Mouse (Mus musculus) 416B (cell line): Measurements from ENCODE around the gene Kri1.
A peak's percentile ranks its signal among the peaks of the same experiment; 100 is the strongest.
"Not testable (repeated sequence)": the region's sequence is repeated elsewhere in the genome, so short reads cannot be mapped to it uniquely, and the experiment has no call there.

Experiments used
- DNase-seq: peaks from one replicate; pipeline ENCODE4 v3.0.0; 2011; ENCODE audit warnings: low read depth

Kri1 gene

DNA sequence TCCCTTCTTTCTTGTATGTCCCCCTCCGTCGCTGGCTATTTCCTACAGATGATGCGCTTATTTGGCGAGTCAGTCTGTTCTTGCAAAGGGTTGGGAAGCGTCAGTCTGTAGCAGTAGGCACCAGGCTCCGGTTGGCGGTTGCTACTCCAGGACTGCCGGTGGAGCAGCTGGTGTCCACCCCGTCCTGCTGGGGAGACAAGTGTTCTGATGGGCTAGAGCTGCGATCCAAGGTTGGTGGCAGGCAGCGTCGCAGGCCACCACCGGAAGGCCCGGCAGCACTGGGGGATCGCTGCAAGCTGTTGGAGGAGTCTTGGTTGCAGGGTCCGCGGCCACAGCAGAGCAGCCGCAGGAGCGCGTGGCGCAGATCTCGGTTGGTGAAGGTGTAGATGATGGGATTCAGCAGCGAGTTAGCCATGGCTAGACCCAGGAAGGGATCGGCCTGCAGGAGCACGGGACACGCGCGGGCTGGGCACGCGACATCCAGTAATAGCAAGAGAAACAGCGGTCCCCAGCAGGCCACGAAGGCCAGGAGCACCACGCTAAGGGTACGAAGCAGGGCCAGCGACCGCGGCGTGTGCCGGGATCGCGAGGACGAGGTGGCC, 43.8 kb downstream of the Kri1 start:
- DNase-seq: no peak

DNA sequence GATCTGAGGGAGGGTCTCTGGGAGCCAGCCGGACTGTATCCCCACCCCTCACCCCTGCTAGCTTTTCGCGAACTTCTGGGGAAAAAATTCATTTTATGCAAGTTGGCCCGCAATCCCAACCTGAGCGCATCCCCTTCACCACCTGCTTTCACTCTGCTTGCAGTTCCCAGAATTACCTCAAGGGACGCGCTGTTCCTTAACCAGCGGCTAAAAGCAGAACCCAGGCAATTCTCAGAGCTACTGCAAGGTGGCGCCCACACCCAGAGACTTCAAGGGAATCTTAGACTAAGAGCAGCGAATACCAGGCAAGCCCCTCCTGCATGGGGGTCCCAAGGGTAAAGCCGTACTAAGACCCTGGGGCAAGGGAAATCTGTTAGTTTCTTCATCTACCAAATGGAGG, 46.4 kb downstream of the Kri1 start:
- peak; percentile 93 for DNase-seq

DNA sequence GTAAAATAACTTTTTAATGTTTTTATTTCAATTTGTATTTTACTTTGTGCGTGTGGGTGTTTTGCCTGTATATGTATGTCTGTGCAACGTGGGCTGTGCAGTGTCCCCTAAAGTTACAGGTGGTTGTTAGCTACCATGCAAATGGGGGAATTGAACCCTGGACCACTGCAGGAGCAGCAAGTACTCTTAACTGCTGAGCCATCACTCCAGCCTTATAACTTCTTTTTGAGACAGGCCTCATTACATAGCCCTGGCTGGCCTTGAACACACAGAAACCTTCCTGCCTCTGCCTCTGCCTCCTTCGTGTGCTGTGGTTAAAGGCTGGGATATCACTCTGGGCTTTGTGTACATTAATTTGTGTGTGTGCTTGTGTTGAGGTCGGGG, 48.3 kb downstream of the Kri1 start:
- DNase-seq: peak; percentile 53

DNA sequence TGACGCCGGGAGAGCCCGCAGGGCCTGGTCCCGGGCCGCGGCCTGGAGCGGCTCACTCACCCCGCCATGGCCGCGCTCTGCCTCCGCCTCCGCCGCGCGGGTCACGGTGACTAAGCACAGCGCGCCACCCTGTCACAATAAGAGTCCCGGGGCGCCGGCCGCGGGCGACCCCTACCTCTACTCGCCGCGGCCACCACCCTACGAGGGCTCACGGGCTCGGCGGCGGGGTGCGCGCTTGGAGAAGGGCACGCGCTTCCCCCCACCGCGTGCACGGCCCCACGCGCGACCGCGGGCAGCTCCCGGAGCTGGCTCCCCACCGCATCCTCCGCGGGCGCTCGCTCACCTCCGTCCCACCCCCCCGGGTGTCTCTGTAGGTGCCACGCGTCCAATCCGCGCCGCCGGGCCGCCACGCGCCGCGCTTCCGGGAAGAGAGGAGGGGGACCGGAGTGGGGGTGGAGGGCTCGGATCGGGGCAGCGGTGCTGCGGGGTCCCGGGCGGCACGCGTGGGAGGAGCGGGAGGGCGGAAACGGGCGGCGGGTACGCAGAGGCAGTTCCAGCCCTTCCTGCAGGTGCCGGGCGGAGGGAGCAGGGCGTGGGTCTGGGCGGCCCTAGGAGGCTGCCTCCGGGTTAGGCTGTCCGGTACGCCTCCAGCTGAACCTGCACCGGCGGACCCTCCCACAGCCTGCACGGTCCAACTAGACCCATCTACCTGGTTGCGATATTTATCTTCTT, 48.9 kb downstream of the Kri1 start, which contains the start of gene Keap1:
Gene Keap1, minus strand, starts transcription at position 629 of the 732 bp plus-strand sequence.
- DNase-seq: peak; percentile 64

DNA sequence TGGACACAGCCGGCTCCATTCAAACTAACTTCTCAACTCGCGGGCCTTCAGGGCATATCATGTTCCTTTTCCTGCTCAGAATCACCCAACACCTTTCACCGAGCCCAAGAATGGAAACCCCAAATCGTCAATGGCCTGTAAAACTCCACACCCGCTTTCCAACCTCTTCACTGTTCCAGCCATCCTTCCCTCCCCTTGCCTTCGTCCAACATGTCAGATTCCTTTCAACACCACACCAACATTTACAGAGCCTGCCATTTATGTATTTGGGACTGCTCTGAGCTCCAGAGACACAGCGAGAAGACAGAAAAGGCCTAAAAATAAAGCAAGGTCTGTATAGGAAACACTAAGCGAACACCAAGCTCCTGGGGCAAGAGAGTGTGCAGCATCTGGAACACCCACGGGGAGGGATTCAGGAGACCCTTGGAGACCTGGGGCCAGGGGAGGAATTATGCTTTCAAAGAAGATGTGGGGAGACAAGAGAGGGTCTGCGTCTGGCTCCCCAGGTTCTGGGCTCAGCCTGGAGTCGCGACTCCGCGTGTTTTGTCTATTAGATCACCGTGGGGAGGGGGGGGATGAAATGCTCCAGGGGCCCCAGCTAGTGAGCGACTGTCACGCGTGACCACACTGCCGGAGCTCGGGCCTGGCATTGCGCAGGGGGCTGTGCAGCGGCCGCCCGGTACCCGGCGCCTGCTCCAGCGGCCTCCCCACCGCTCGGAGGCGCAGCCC, 49.6 kb downstream of the Kri1 start:
- DNase-seq: peak; percentile 52

DNA sequence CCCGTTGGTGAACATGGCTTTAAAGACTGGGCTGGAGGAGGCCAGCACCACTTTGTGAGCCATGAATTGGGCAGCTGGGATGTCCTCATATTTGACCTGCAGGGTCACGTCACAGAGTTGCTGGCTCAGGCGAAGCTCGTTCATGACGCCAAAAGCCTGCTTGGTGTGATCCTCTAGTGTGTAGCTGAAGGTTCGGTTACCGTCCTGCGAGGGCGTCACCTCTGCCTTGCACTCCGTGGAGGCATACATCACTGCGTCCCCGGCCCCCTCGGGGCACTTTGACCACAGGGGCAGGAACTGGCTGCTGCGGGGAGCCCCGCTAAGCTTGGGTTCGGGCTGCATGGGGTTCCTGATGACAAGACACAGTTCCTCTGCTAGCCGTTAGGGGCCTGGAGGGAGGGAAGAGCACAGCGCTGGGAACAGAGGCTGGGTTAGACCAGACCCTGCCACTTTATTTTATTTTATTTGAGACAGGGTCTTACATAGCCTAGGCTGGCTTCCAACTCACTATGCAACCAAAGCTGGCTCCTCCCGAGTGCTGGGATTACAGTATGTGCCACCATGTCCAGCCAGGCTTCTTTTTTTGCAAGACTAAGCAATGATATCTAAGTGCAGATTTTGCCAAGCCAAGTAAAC, 50.3 kb downstream of the Kri1 start:
- peak; percentile 70 for DNase-seq

DNA sequence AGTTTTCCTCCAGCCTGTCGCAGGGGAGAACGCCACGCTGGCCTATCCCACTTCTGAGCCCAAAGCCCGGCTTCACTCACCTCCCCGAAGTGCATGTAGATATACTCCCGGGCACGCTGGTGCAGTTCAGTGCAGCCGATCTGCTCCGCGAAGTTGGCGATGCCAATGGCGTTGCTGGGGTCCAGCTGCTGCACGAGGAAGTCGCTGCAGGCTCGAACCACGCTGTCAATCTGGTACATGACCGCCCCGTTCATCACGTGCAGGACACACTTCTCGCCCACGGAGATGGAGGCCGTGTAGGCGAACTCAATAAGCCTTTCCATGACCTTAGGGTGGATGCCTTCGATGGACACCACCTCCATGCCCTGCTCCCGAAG, 50.8 kb downstream of the Kri1 start:
- no peak for DNase-seq

DNA sequence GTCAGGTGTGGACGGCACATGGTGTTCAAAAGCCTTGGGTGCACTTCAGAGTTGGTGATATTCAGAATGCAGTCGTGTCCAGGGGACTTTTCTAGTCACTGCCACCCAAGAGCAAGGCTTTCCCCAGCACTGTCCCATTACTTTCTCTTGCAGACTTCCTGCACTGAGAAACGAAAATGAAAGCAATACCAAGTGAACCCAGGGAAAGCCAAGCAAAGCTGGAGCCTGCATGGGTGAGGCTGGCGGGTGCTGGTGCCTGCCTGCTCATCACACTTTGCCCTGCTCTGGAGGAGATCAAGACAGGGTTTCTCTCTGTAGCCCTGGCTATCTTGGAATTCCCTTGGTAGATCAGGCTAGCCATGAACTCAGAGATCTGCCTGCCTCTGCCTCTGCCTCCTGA, 52.4 kb downstream of the Kri1 start:
- peak; percentile 43 for DNase-seq

DNA sequence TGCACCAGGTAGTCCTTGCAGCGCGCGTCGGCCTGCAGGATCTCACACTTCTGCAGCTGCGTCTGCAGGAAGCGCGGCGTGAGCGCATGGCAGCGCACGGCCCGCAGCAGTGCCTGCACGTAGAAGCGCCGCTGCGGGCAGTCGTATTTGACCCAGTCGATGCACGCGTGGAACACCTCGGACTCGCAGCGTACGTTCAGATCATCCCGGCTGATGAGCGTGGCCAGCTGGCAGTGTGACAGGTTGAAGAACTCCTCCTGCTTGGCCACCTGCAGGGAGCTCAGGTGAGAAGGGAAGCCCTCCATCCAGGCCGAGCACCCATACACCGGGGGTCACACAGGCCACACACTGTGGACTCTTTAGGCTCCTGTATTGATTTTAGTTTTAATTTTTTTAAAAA, 54.0 kb downstream of the Kri1 start:
- DNase-seq: no peak

DNA sequence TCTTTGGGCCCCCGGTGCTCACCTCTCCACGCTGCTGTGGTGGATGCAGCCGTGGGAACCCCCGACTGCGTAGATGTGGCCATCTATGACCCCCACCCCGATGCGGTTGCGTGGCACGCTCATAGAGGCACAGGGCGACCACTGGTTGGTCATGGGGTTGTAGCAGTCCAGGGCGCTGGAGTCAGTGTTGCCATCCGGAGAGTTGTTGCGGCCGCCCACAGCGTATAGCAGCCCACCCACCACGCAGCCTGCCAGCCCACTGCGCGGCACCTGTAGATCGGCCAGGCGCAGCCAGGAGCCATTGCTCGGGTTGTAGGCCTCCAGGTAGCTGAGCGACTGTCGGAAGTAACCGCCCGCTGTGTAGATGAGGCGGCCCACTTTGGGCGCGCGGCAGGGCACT, 54.4 kb downstream of the Kri1 start:
- DNase-seq: no peak

DNA sequence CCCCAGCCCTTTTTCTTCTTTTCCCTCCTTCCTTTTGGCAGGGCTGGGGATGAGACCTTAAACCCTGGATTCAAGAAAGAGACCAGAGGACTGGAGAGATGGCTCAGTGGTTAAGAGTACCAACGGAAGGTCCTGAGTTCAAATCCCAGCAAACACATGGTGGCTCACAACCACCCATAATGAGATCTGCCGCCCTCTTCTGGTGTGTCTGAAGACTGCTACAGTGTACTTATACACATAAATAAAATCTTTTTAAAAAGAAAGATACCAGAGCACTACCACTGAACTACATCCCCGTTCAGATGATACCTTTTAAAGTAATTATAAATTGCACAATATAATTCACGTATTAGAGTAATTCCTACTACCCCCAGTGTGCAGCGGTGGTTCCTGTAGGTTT, 54.9 kb downstream of the Kri1 start:
- no peak for DNase-seq

DNA sequence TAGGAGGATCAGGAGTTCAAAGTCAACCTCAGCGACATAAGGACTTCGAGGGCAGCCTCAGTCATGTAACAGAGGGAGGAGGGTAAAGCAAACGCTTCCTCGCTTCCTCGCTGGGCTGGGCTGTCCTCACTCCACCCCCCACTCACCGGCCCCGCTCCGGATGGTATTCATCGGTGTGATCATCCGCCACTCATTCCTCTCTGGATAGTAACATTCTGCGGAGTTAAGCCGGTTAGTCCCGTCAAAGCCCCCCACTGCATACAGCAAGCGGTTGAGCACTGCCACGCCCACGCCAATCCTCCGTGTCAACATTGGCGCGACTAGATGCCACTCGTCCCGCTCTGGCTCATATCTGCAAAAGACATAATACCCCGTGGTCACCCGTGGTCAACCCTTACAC, 56.2 kb downstream of the Kri1 start:
- DNase-seq: peak; percentile 33

DNA sequence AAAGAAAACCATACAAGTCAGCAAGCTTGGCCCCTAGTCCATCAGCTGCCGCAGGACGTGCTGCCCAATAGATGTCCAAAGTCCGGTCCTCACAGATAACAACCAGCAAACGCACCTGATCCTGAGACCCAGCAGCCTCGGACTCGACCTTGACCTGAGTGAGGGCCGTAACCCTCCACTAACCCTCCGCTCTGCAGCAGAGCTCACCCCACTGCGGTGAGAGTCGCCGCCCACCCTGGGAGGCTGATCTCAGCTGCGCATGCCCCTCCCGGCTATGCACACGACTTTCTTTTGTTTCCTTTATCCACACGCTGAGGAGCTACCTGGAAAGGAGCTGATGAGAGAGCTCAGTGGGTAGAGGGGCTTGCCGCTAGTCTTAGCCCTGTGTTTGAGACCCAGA, 60.4 kb downstream of the Kri1 start:
- no peak for DNase-seq

DNA sequence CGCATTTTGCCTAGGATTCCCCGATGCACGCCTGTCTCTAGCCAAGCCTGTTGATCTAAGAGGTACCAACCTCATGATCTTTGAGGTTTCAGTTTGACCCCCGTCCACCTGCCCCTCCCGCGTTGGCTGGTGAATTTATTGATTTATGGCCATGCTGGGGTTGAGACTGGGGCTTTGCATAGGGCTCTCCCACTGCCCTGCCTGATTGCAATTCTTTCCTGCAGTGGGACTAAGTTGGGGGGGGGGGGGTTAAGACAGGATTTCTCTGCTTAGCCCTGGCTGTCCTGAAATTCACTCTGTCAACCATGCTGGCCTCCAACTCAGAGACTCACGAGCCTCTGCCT, 62.4 kb downstream of the Kri1 start:
- no peak for DNase-seq

DNA sequence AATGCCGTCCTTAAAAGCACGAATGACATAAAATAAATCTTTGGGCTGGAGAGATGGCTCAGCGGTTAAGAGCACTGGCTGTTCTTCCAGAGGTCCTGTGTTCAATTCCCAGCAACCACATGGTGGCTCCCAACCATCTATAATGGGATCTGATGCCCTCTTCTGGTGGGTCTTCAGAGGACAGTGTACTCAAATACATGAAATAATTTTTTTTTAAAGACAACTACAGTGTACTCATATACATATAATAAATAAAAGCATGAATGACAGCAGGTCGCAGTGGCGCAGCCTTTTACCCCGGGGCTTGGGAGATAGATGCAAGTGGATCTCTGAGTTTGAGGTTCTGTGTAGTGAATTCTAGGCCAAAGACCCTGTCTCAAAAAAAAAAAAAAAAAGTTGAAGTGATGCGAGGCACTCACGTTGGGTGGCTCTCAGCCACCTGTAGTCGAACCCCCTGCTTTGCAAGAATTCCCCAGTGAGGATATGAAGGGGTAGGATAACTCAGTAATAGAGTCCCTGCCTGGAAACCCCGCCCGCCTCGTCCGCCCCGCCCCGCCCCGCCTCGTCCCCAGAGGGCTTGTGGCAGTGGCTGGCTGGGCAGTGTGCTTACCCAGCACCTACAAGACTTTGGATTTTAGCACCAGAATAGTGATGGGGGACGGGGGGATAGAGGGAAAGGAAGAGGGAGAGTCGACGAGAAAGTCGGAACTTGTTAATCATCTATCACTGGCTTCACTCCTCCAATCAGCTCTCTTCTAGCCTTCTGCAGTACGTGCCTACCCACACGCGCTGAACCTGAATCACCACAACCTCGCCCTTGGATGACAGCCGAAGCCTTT, 63.0 kb downstream of the Kri1 start:
- no peak for DNase-seq

DNA sequence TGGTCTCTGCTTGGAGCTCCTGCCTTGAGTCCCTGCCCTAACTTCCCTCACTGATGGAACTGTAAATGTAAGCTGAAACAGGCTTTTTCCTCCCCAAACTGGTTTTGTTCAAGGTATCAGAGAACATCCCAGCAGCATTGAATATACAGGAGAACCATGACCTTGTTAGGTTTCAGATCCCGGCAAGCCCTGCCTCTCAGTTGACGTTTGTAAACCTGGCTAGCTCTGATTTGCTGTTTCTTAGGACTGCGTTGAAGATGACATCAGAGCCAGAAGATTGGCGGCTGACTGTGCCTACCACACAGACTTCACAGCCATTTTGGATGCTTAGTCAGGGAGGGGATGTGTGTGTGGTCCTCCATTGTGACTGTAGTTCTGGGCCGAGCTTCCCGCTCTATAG, 63.9 kb downstream of the Kri1 start:
- DNase-seq: no peak

DNA sequence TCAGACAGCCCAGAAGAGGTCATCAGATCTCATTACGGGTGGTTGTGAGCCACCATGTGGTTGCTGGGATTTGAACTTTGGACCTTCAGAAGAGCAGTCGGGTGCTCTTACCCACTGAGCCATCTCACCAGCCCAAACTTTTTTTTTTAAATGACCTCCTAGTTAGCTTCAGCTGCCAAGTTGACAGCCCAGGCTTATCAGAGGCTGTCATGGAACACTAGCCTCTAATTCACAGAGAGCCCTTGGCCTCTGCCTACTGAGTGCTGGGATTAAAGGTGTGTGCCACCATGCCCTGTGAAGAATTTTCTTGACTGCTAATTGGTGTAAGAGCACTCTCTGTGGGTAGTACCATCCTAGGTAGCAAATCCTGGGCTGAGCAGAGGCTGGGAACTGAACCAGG, 64.3 kb downstream of the Kri1 start:
- not testable (repeated sequence) for DNase-seq
